Mouse (Mus musculus) CD8-positive naive resting alpha-beta T cell, adult 2 months (primary cell): ENCODE measurements around the gene C1d.
"Not testable (repeated sequence)": the region's sequence is repeated elsewhere in the genome, so short reads cannot be mapped to it uniquely, and the experiment has no call there.

Experiments
- DNase-seq, 2 experiments: peaks; one replicate each; pipeline ENCODE4 v3.0.0; 2022; ENCODE audit warnings: low read depth in 2 of 2, low spot score in 2 of 2

Gene C1d

GRCm38 (mm10) chr11:17257443-17257842, at the start of gene C1d:
TSS of gene C1d (plus strand) at chr11:17257579.
- peak; percentile 88 to 90 for DNase-seq

- peak; percentile 90 to 93 for DNase-seq
Observed at GRCm38 (mm10) chr11:17211258-17212140, 45.9 kb upstream of the C1d start, which contains the start of gene Pno1. TSS of gene Pno1 (minus strand) at chr11:17211568.

- DNase-seq = no peak
Observed at GRCm38 (mm10) chr11:17212141-17212495, 45.3 kb upstream of the C1d start.

GRCm38 (mm10) chr11:17212903-17213509, 44.4 kb upstream of the C1d start:
- DNase-seq = no peak

- no peak for DNase-seq
Observed at GRCm38 (mm10) chr11:17215475-17215874, 41.9 kb upstream of the C1d start.

GRCm38 (mm10) chr11:17221126-17221525, 36.3 kb upstream of the C1d start:
- DNase-seq = no peak

- DNase-seq = no peak
Observed at GRCm38 (mm10) chr11:17232792-17233191, 24.6 kb upstream of the C1d start.

GRCm38 (mm10) chr11:17236449-17237037, 20.8 kb upstream of the C1d start:
- no peak for DNase-seq

GRCm38 (mm10) chr11:17238598-17238997, 18.8 kb upstream of the C1d start:
- DNase-seq = not testable (repeated sequence)

- no peak for DNase-seq
Observed at GRCm38 (mm10) chr11:17248715-17249114, 8.7 kb upstream of the C1d start.

- no peak for DNase-seq
Observed at GRCm38 (mm10) chr11:17256813-17257365, 490 bp upstream of the C1d start.

- DNase-seq = no peak
Observed at GRCm38 (mm10) chr11:17257861-17258260, 482 bp downstream of the C1d start.

GRCm38 (mm10) chr11:17267176-17267575, 9.8 kb downstream of the C1d start:
- no peak for DNase-seq

- DNase-seq = no peak
Observed at GRCm38 (mm10) chr11:17268801-17269200, 11.4 kb downstream of the C1d start.

GRCm38 (mm10) chr11:17279959-17280358, 22.6 kb downstream of the C1d start:
- DNase-seq = peak; percentile 8 to 27

- DNase-seq = peak; percentile 3 to 14
Observed at GRCm38 (mm10) chr11:17284055-17284454, 26.7 kb downstream of the C1d start.

- DNase-seq = no peak
Observed at GRCm38 (mm10) chr11:17288884-17289283, 31.5 kb downstream of the C1d start.

- DNase-seq = no peak
Observed at GRCm38 (mm10) chr11:17306007-17306891, 48.9 kb downstream of the C1d start.

GRCm38 (mm10) chr11:17307457-17307856, 50.1 kb downstream of the C1d start:
- no peak for DNase-seq
